Mouse (Mus musculus): Measurements from ENCODE around the gene Wbp2.

- TF ChIP-seq USF1 (IDR thresholded peaks at IDR 0.05; ENCODE audit: low read depth): no peak
- peak; percentile 42 to 94 (median 65) for TF ChIP-seq MYOG (IDR thresholded peaks at IDR 0.05; ENCODE audit: control insufficient read depth in 1 of 3, insufficient read depth in 1 of 3, insufficient read length in 2 of 3, low read depth in 2 of 3)
- TF ChIP-seq POLR2A (IDR thresholded peaks at IDR 0.05; ENCODE audit: insufficient read length, low read depth): no peak
- peak in 2 of 3 experiments; percentile 33 to 72 for TF ChIP-seq MYOD1 (IDR thresholded peaks at IDR 0.05; ENCODE audit: control insufficient read depth in 1 of 3, insufficient read length in 2 of 3, low read depth in 2 of 3)
- no peak for TF ChIP-seq E2F4 (IDR thresholded peaks at IDR 0.05; ENCODE audit: insufficient read depth)
- TF ChIP-seq CEBPB (IDR thresholded peaks at IDR 0.05; ENCODE audit: insufficient read depth, poor library complexity, severe bottlenecking): no peak
- TF ChIP-seq MAX (IDR thresholded peaks at IDR 0.05; ENCODE audit: low read depth): no peak
- TF ChIP-seq TCF12 (IDR thresholded peaks at IDR 0.05; ENCODE audit: insufficient read depth, poor library complexity, severe bottlenecking): no peak
- TF ChIP-seq POLR2AphosphoS2 (IDR thresholded peaks at IDR 0.05; ENCODE audit: insufficient read length, low read depth): no peak
These were observed 14.2 kb downstream of the Wbp2 start for GRCm38 (mm10) chr11:116072608-116073007.

All from myocyte (in vitro differentiated cells).